Mouse (Mus musculus) bone marrow, adult 2 months (tissue): ENCODE results near the gene Prrg4.

Source experiments
- CTCF ChIP-seq: fragments of 200-500 bp; IDR thresholded peaks from 2 replicates; pipeline ENCODE4 v1.5.1; 2011; ENCODE audit warnings: low read length, control low read depth; ENCODE audit not compliant: control insufficient read depth, insufficient read depth
- POLR2A ChIP-seq: fragments of 200-500 bp; IDR thresholded peaks from 2 replicates; pipeline ENCODE4 v1.6.1; 2011; ENCODE audit warnings: low read depth, mild to moderate bottlenecking, control low read depth, low read length, borderline replicate concordance; ENCODE audit not compliant: control insufficient read depth

DNA sequence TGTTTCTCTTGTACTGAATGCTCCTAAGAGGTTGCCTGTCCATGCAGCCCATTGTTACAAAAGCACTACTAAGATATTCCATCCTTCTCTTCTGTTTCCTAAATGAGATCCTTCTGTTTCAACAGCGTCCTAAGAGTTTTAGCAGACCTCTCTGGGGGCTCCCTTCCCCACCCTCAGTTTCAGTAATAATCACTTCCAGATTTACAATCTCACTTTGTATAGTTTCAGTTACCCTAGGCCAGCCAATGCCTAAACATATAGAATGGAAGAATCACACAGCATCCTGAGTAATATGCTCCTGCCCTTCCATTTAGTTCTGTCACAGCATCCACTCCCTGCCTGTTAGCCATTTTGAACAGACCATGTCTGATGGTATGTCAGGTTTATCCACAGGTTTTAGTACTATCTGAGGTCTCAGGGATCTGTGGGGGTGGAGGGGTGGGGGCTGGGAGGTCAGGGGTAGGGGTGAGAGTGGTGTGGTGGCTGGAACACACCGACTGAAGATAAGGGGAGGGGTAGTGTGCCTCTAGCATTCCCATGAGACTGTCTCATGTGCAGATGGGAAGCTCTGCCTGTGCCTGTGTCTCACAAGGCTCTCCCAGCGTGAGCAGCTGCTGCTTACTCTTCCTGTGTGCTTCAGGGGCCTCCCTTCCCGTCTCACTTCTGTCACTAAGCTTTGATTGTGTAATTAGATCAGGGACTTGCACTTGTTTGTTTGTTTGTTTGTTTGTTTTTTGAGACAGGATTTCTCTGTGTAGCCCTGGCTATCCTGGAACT, 2.9 kb downstream of the Prrg4 start:
- no peak for TF ChIP-seq CTCF
- TF ChIP-seq POLR2A: no peak
